Mouse (Mus musculus) spleen, adult 2 months (tissue): ENCODE data around the gene Lyrm4. TPM values are rescaled to one million over a fixed set of nuclear protein-coding genes. Genes with fewer than 3 reads are reported as not detected.

Experiments used
- DNase-seq, 2 experiments: peaks; one replicate each; pipeline versions ENCODE4 v3.0.0 to v3.0.0-alpha.2; 2012 to 2021; ENCODE audit warnings: low spot score in 2 of 2, low read depth in 1 of 2
- H3K27ac ChIP-seq: fragments of 200-500 bp; 2 replicates; pipeline ENCODE4 v1.5.1; 2012; ENCODE audit warnings: low read length, inconsistent platforms; ENCODE audit not compliant: insufficient read depth
- H3K27me3 ChIP-seq: fragments of 200-500 bp; 2 replicates; pipeline ENCODE4 v1.6.1; 2012; ENCODE audit warnings: mild to moderate bottlenecking, moderate library complexity, low read length, inconsistent platforms; ENCODE audit not compliant: control insufficient read depth, insufficient read depth
- H3K36me3 ChIP-seq: fragments of 200-500 bp; 2 replicates; pipeline ENCODE4 v1.6.1; 2012; ENCODE audit warnings: mild to moderate bottlenecking, low read length, inconsistent platforms; ENCODE audit not compliant: control insufficient read depth, insufficient read depth
- H3K4me1 ChIP-seq: fragments of 200-500 bp; 2 replicates; pipeline ENCODE4 v1.6.1; 2011; ENCODE audit warnings: inconsistent platforms; ENCODE audit not compliant: control insufficient read depth, insufficient read depth, insufficient read length
- H3K4me3 ChIP-seq: fragments of 200-500 bp; 2 replicates; pipeline ENCODE4 v1.5.1; 2011; ENCODE audit warnings: mild to moderate bottlenecking, inconsistent platforms; ENCODE audit not compliant: insufficient read depth, insufficient read length; ENCODE audit errors: extremely low read depth
- CTCF ChIP-seq: fragments of 200-500 bp; IDR thresholded peaks from 2 replicates; pipeline ENCODE4 v1.5.1; 2011; ENCODE audit warnings: mild to moderate bottlenecking, inconsistent platforms; ENCODE audit not compliant: insufficient read depth, insufficient read length, insufficient replicate concordance; ENCODE audit errors: extremely low read depth
- POLR2A ChIP-seq: fragments of 200-500 bp; IDR thresholded peaks from 2 replicates; pipeline ENCODE4 v1.6.1; 2011; ENCODE audit warnings: low read depth, low read length, inconsistent platforms
- WGBS: fragments of 180-500 bp; shearing (Covaris S2); methylation state at CpG from one replicate; pipeline ENCODE4 v1.1.7; 2018; 5-methylcytosine and 5-hydroxymethylcytosine counted together
- polyA plus RNA-seq: library from polyadenylated mRNA; depleted of rRNA; stranded (reverse); fragments of >200 nt; gene quantifications from 2 replicates; pipeline ENCODE4 v1.2.3, GENCODE M21; 2012

The Lyrm4 gene
- polyA plus RNA-seq, 1 experiment, result 2.3 TPM

- 88% methylated on average over 3 of the region's 3 CpGs for WGBS
- Histone ChIP-seq H3K4me3 (no peak overlapping the region), H3K27me3 (no peaks in the 10 kb centered on the region), H3K4me1 (no peaks in the 10 kb centered on the region), H3K27ac (no peak overlapping the region), H3K36me3 (peaks cover 3% of the 10 kb centered on the region; the same call in 1 of the 2 replicates)
- TF ChIP-seq POLR2A (no peak), CTCF (no peak)
- DNase-seq, result no peak
Observed at GRCm38 (mm10) chr13:36081591-36081990, 35.7 kb downstream of the Lyrm4 start.

- Histone ChIP-seq H3K4me1 (peaks cover 2% of the 10 kb centered on the region; the same call in 1 of the 2 replicates), H3K27me3 (no peaks in the 10 kb centered on the region), H3K36me3 (peaks cover 1% of the 10 kb centered on the region; the same call in 1 of the 2 replicates), H3K4me3 (no peak overlapping the region), H3K27ac (no peak overlapping the region)
- TF ChIP-seq POLR2A (no peak), CTCF (no peak)
- DNase-seq, result no peak
- 35% methylated on average over 3 of the region's 3 CpGs for WGBS
Observed at GRCm38 (mm10) chr13:36074484-36074883, 42.8 kb downstream of the Lyrm4 start.

GRCm38 (mm10) chr13:36066676-36067075 is 50.6 kb downstream of the Lyrm4 start:
- no peak overlapping the region for H3K4me3 ChIP-seq
- no peak for DNase-seq
- H3K27ac ChIP-seq, result no peak overlapping the region
- no peak for TF ChIP-seq CTCF
- no peak for TF ChIP-seq POLR2A
- H3K4me1 ChIP-seq, result no peaks in the 10 kb centered on the region
- 97% methylated on average over 2 of the region's 2 CpGs for WGBS
- no peaks in the 10 kb centered on the region for H3K27me3 ChIP-seq
- H3K36me3 ChIP-seq, result no peaks in the 10 kb centered on the region; the same call in 1 of the 2 replicates

GRCm38 (mm10) chr13:36057489-36057888 is 59.8 kb downstream of the Lyrm4 start:
- no peaks in the 10 kb centered on the region for H3K4me1 ChIP-seq
- DNase-seq, result no peak
- WGBS, result 91% methylated on average over 2 of the region's 2 CpGs
- TF ChIP-seq POLR2A (no peak), CTCF (no peak)
- peak overlapping the region; percentile 16; the same call in 1 of the 2 replicates for H3K27ac ChIP-seq
- H3K27me3 ChIP-seq, result no peaks in the 10 kb centered on the region
- H3K4me3 ChIP-seq, result no peak overlapping the region
- H3K36me3 ChIP-seq, result no peaks in the 10 kb centered on the region; the same call in 1 of the 2 replicates

GRCm38 (mm10) chr13:36056925-36057324 is 60.4 kb downstream of the Lyrm4 start:
- TF ChIP-seq POLR2A, result no peak
- no peak for TF ChIP-seq CTCF
- H3K4me1 ChIP-seq, result no peaks in the 10 kb centered on the region
- H3K4me3 ChIP-seq, result no peak overlapping the region
- 89% methylated on average over 4 of the region's 4 CpGs for WGBS
- no peak for DNase-seq
- peak overlapping the region; percentile 16; the same call in 1 of the 2 replicates for H3K27ac ChIP-seq
- no peaks in the 10 kb centered on the region for H3K27me3 ChIP-seq
- no peaks in the 10 kb centered on the region; the same call in 1 of the 2 replicates for H3K36me3 ChIP-seq

- Histone ChIP-seq H3K4me3 (no peak overlapping the region), H3K27ac (no peak overlapping the region), H3K27me3 (no peaks in the 10 kb centered on the region), H3K36me3 (no peaks in the 10 kb centered on the region; the same call in 1 of the 2 replicates), H3K4me1 (no peaks in the 10 kb centered on the region)
- no peak for TF ChIP-seq CTCF
- no peak for TF ChIP-seq POLR2A
- 87% methylated on average over 1 of the region's 1 CpGs for WGBS
- no peak for DNase-seq
Observed at GRCm38 (mm10) chr13:36056509-36056908, 60.8 kb downstream of the Lyrm4 start.

GRCm38 (mm10) chr13:36035528-36035927 is 81.8 kb downstream of the Lyrm4 start:
- 91% methylated on average over 4 of the region's 4 CpGs for WGBS
- TF ChIP-seq POLR2A (no peak), CTCF (no peak)

More at GRCm38 (mm10) chr13:36035528-36035927, 81.8 kb downstream of the Lyrm4 start:
- Histone ChIP-seq H3K4me1 (no peaks in the 10 kb centered on the region), H3K4me3 (no peak overlapping the region), H3K27ac (no peak overlapping the region), H3K36me3 (no peaks in the 10 kb centered on the region), H3K27me3 (no peaks in the 10 kb centered on the region)
- DNase-seq, result no peak
